Mouse (Mus musculus) frontal cortex, adult (tissue): ENCODE measurements around the gene Abcg4.

Source experiments
- ATAC-seq: cut with Nextera tagmentation; 2 replicates; pipeline ENCODE4 v1.9.2; 2017; ENCODE audit warnings: mild to moderate bottlenecking, moderate library complexity, mixed read lengths; ENCODE audit not compliant: low TSS enrichment

Gene Abcg4

DNA sequence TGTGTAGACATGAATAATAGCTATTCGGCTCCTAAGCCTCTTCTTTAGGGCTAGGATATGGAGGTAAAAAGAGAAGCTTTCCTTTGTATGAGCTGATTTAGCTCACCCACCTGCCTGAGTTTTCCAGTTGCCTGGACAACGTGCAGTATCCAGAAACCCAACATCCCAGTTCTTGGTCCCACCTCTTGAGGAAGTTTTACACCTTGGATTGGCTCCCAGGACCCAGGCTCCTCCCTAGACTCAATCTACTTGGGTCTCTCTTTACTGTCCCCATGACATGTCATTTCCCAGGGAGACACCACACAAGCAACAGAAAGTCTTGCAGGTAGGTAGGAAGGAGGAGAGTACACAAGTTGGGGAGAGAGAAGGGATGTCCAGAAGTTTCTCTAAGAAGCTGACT, 48.0 kb downstream of the Abcg4 start, which contains the start of gene Ccdc153:
Gene Ccdc153 (plus strand): TSS at position 278 of the 400 bp plus-strand sequence.
- ATAC-seq: no peak

GRCm38 (mm10) chr9:44239447-44239846, 49.0 kb downstream of the Abcg4 start:
- no peak for ATAC-seq

GRCm38 (mm10) chr9:44238501-44239190, 49.8 kb downstream of the Abcg4 start:
- no peak for ATAC-seq

GRCm38 (mm10) chr9:44237128-44237527, 51.3 kb downstream of the Abcg4 start:
- no peak for ATAC-seq

DNA sequence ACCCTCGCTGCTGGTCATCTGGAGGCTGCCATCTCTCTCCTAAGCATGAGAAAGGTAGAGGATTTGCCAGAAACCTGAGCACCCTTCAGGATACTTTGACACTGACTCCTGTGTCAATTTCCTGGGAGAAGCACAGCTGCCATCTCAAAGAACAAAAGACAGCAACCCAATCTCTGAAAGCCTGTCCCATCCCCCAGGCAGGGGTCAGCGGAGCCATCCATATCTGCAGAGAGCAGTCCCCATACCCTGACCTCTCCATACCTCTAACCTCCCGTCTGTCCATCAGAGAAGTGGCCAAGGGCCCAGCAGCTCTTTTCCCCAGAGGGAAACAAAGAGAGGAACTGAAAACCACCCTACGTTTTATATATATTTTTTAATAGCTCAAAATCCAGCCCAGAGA, 51.8 kb downstream of the Abcg4 start:
- ATAC-seq: no peak

DNA sequence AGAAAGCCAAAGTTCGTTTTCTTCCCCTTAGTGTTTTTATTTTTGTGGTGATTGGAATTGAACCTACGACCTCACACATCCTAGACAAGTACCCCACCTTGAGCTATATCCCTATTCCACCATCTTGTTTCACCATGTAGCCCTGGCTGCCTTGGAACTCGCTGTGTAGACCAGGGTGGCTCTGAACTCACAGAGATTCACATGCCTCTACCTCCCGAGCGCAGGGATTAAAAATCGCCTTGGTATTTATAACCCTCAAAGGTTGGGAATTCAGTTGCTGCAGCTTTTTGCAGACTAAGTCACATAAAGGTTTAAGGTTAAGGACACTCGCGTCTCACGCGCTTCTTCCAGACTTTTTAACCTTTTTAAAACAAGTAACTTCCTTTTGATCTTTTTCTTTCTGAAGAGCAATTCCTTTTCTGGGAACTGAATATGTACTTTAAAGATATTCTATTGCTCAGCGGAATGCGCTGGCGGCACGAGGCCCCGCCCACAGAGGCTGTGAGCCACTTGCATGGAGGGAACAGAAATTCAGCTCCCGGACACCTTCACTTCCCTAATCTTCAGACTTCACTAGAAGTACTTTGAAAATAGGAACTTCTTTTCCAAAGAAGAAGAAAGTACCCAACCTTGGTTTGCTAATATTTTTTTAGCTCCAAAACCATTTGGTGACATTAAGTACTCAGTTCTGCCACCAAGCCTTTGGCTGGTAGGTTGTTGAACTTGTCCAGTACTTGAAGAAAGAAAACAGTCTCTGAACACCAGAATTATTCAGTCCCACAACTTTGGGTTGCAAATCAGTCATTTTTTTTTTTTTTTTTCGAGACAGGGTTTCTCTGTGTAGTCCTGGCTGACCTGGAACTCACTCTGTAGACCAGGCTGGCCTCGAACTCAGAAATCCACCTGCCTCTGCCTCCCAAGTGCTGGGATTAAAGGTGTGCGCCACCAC, 53.7 kb downstream of the Abcg4 start:
- ATAC-seq: peak; percentile 24

DNA sequence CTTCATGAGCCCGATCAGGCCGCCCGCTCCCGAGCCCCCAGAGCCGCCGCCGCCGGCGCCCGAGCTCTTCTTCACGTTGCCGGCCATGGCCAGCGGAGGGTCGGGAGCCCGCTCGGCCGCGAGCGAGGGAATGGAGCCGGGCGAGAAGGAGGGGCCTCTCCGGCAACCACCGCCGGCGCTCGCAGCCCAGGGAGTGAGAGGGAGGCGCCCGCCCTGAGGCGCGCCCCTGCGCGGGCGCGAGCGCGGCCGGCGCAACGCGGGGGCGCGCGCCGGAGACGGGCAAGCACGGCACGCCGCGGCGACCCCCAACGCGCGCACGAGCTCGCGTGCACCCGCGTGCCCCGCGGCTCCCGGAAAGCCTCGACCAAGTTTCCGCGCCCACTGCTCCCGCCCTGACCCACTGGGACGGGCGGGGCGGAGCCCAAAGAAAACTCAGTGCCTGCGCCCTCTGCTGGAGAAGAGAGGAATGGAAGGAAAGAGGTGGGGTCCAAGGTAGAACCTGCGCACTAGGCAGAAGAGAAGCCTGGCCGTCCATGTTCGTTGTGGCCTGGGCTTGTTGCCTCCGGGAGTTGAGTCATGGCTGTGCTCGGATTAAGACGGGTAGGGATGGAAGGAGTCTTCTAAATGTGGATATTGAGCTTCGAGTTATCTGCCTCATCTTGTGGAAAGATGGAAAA, 54.5 kb downstream of the Abcg4 start, which contains the start of gene Cbl:
Gene Cbl (minus strand): TSS at position 248 of the 677 bp plus-strand sequence.
- ATAC-seq: peak; percentile 88

- peak; percentile 41; the same call in 1 of the 2 replicates for ATAC-seq
These were observed 55.2 kb downstream of the Abcg4 start for GRCm38 (mm10) chr9:44233021-44233801.

DNA sequence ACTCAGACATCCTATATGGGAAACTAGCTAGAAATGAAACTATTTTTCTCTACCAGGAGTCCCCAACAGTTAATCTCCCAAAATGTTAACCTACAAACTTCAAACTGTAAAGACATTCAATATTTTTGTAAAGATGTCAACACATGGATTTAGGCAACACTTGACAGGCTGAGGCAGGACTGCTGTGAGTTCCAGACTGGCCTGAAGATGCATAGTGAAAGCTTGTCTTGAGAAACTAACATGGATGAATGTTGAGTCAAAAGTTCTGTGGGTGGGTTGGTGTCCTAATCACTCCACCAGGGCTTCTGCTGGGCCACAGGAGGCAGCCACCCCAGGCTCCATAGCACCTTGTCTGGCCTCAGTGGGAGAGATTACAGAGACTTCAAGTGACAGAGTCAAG, 56.8 kb downstream of the Abcg4 start:
- no peak for ATAC-seq

- ATAC-seq: no peak
These were observed 62.4 kb downstream of the Abcg4 start for GRCm38 (mm10) chr9:44225993-44226392.
